Mouse (Mus musculus) embryonic stem cell, embryonic (primary cell): ENCODE measurements around the gene Tuba4a.

Experiments used
- CTCF ChIA-PET, 4 experiments: fragments of 300-600 bp in 2 of 4; fragments of 350-600 bp in 2 of 4; sonication (Branson Sonifier 250); formaldehyde crosslinking; loops; one replicate each; lab custom pipeline; 2022; ENCODE audit warnings: inconsistent platforms in 2 of 4; lab: Charles Lee
- POLR2A ChIA-PET, 4 experiments: fragments of 300-600 bp in 2 of 4; fragments of 350-600 bp in 2 of 4; sonication (Branson Sonifier 250); formaldehyde crosslinking; loops; one replicate each; lab custom pipeline; 2022; ENCODE audit warnings: antibody characterized with exemption in 4 of 4, inconsistent platforms in 1 of 4; lab: Charles Lee

Gene Tuba4a

DNA sequence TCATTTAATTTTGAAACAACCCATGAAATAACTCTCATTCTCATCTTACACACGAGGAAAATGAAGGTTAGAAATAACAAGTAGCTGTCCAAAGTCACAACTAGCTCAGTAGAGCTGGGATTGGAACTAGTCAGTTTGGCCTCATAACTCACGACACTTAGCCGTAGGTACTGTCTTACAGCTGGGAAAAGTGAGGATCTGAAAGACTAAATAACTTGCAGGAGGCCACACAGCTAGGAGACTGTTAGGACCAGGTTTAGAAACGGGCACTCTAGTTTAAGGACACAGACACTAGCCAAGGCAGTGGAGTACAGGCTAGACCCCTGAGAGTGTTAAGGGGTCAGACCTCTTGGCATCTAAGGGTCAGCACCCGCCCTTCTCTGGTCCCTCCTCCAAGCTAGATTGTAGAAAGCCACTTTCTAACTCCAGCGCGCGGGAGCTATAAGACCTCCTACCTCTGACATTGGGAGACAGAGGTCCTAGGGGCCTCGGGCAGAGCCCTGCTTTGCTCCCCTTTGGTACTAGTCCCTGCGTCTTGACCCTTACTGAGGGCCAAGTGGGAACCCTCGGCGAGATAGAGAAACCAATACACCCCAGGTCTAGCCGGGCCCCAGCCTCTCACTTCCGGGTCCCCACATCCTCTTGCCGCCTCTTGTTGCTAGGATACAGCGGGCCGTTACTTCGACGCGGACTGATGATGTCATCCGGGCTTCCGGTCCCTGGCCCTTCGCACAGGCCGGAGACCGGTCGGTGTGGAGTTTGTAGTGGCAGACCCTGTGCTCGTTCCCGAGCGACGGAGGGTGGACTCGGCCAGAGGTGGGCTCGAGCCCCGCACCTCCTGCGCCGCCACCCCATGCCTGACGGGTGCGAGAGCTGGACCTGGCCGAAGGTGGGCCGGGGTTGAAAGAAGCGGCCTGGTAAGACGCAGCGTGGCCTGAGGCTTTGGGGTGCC is 9.3 kb downstream of the Tuba4a start, which contains the start of the genes Glb1l and Stk16:
Glb1l (minus strand) TSS at position 678 of the 952 bp plus-strand sequence.
Stk16 (plus strand) TSS at position 703 of the 952 bp plus-strand sequence.
- CTCF ChIA-PET = interaction anchor here in 3 of 4 experiments (0.6 to 1.1 kb wide), 6 partner anchors 19 to 426 kb away, joined by 3 to 7 read pairs (median 3); partner anchors contain the start of genes Abcb6 (in 1 of the 3), Ankzf1 (in 1 of the 3) and Atg9a (in 1 of the 3)
- POLR2A ChIA-PET = interaction anchor here in 3 of 4 experiments (0.6 to 12.5 kb wide), 31 partner anchors 8 to 107 kb away, joined by 3 to 84 read pairs (median 9); partner anchors contain the start of genes Ankzf1 (in 3 of the 3), Atg9a (in 3 of the 3), Tuba4a (in 3 of the 3) and Abcb6 (in 2 of the 3)

DNA sequence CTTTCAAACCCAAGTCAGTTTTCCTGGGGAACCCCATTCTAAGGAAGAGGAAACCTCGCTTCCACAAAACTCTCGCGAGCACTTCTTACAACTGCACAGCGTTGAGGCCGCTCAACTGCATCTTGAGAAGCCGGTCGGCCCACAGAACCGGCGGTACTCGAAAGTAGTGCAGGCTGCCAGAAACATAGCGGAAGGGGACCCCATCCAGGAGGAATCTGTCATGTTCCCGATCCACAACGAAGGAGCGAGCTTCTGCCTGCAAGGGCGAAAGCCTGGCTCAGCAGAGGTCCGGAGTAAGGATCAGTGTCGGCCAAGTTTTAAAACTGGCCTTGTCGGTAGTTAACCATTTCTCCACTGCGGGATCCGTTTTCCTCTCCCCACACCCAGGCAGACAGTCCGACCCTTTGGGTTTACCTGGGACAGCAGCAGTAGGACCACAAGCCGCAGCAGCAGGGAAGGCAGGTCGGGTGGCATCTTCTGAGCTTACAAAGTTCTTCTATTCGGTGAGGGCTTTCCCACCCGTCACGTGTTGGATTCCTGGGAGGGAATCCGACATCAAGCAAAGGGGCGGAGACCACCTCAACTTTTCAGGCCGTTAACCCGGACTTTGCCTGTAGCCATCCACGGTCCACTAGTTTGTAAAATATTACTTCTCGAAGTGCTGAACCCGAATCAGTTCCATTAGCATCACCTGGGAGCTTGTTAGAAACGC is 10.5 kb downstream of the Tuba4a start:
- CTCF ChIA-PET = interaction anchor here in 2 of 4 experiments (0.6 to 1.5 kb wide), 4 partner anchors 26 to 45 kb away, joined by 3 to 4 read pairs (median 3); no protein-coding TSS in a partner anchor
- POLR2A ChIA-PET = interaction anchor here in 3 of 4 experiments (0.5 to 12.5 kb wide), 39 partner anchors 8 to 414 kb away, joined by 3 to 84 read pairs (median 5); partner anchors contain the start of genes Ankzf1 (in 3 of the 3), Atg9a (in 3 of the 3), Tuba4a (in 3 of the 3) and Abcb6 (in 2 of the 3)

DNA sequence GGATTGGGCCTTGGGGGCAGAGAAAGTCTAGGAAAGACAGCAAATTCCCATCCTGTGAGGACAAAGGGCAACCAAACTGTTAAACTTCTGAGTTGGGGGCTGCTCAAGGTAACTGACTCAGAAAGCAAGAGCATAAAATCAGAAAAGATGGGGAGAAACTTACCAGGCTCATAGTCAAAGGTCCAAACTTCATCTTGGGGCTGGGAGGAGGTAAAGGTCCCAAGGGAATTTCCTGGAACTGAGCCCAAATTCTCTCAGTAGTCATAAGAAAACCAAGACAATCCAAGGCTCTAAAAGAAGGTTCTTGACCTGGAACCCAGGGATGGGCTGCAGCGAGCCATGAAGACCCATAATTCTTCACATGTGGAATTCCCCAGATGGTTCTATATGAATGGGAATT is 18.4 kb downstream of the Tuba4a start:
- POLR2A ChIA-PET = interaction anchor here in 2 of 4 experiments (0.6 to 1.2 kb wide), 2 partner anchors 10 to 775 kb away, joined by 3 read pairs; no protein-coding TSS in a partner anchor
- CTCF ChIA-PET = no interaction called here

- ChIA-PET CTCF (interaction anchor here (0.6 to 1.5 kb wide), 9 partner anchors 10 to 125 kb away, joined by 3 to 19 read pairs (median 3); partner anchors contain the start of genes Glb1l (in 1 of the 4), Stk16 (in 1 of the 4) and Tuba4a (in 1 of the 4)), POLR2A (interaction anchor here in 3 of 4 experiments (0.6 to 4.1 kb wide), 45 partner anchors 10 to 295 kb away, joined by 3 to 58 read pairs (median 5); partner anchors contain the start of genes Abcb6 (in 3 of the 3), Glb1l (in 3 of the 3), Stk16 (in 3 of the 3) and Tuba4a (in 3 of the 3))
Measured at GRCm38 (mm10) chr1:75192452-75192851, 27.2 kb downstream of the Tuba4a start.

DNA sequence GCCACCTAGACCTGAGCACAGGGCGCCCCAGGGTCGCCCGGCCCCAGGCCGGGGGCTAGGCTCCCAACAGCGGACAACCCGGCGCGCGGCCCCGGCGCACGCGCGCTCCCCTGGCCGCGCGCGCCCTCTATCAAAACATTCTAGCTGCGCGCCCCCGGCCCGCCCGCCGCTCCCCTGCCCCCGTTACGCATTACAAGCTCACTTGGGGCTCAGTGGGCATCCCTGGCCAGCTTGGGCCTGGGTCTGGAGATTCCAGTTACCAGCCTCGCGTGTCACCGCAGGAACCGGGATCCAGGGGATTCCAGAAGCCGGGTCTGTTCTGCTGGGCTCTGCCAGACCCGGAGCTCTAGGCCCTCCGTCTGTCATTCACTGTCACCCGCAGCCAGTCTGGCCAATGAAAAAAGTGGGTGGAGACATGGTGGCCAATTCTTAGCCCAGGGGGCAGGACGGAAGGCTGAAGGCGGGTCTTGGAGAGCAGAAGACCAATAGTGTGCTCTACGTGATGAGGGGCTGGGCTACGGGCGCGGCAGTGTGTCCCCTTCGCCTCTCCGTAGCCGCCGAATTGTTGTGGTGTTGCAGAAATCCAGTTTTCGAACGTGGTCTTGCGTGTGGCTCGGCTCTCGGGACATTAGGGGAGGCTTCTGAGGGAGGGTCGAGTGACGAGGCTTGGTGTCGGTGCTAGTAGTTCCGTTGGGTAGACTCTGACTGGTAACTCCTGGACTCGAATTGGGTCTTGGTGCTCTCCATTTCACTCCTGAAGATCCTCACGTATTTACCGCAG is 27.9 kb downstream of the Tuba4a start, which contains the start of the genes Ankzf1 and Atg9a:
Ankzf1 (plus strand) TSS at position 530 of the 781 bp plus-strand sequence.
Atg9a (minus strand) TSS at position 575 of the 781 bp plus-strand sequence.
- ChIA-PET POLR2A (interaction anchor here in 3 of 4 experiments (0.6 to 4.1 kb wide), 53 partner anchors 9 to 296 kb away, joined by 3 to 58 read pairs (median 4); partner anchors contain the start of genes Abcb6 (in 3 of the 3), Glb1l (in 3 of the 3), Stk16 (in 3 of the 3) and Tuba4a (in 3 of the 3)), CTCF (interaction anchor here (0.5 to 2.1 kb wide), 19 partner anchors 9 to 405 kb away, joined by 3 to 19 read pairs (median 3); partner anchors contain the start of genes Abcb6 (in 1 of the 4), Cryba2 (in 1 of the 4), Glb1l (in 1 of the 4) and Stk16 (in 1 of the 4))

DNA sequence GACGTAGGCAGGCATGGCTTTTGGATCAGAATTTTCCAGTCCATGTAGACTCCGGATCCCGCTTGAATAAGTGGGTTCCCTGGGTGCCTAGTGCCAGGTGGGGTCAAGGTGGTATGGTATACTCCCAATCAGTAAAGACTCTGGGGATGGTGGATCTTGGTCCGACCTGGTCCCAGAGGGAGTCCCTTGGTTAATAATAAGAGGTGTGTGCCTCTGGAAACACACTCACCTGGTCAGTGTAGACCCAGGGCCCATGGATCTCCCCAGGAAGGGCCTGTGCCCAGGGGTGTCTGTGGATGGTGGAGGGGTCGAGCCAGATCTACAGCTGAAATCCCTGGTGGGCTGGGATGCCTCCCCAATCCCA is 28.4 kb downstream of the Tuba4a start:
- CTCF ChIA-PET = interaction anchor here in 3 of 4 experiments (0.5 to 2.1 kb wide), 14 partner anchors 9 to 405 kb away, joined by 3 to 9 read pairs (median 3); partner anchors contain the start of genes Abcb6 (in 1 of the 3), Glb1l (in 1 of the 3), Stk16 (in 1 of the 3) and Tuba4a (in 1 of the 3)
- POLR2A ChIA-PET = interaction anchor here in 3 of 4 experiments (0.6 to 4.1 kb wide), 42 partner anchors 8 to 296 kb away, joined by 3 to 58 read pairs (median 6); partner anchors contain the start of genes Abcb6 (in 3 of the 3), Glb1l (in 3 of the 3), Stk16 (in 3 of the 3) and Tuba4a (in 3 of the 3)

GRCm38 (mm10) chr1:75190577-75190976 is 29.1 kb downstream of the Tuba4a start:
- CTCF ChIA-PET = interaction anchor here in 1 of 4 experiments (2.1 kb wide), 1 partner anchor 63 kb away, joined by 6 read pairs; no protein-coding TSS in a partner anchor
- POLR2A ChIA-PET = interaction anchor here in 3 of 4 experiments (0.6 to 4.1 kb wide), 9 partner anchors 9 to 63 kb away, joined by 3 to 58 read pairs (median 3); partner anchors contain the start of genes Abcb6 (in 1 of the 3), Glb1l (in 1 of the 3), Stk16 (in 1 of the 3) and Tuba4a (in 1 of the 3)

GRCm38 (mm10) chr1:75187914-75188483 is 31.7 kb downstream of the Tuba4a start:
- ChIA-PET CTCF (no interaction called here), POLR2A (no interaction called here)

DNA sequence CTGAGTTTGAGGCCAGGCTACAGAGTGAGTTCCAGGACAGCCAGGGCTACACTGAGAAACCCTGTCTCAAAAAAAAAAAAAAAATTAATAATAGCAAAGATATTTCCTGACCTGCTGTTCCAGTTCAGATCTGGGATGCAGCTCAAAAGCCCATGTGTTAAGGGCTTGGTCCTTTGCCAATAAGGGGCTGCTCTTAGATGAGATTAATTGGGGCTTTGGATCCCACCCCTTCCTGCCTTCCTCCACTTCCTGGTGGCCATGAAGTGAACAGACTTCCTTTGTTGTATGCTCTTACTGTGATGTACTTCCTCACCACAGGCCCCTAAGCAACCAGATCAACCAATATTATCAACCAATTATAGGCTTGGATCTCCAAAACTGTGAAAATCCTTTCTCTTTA is 32.5 kb downstream of the Tuba4a start:
- POLR2A ChIA-PET = interaction anchor here in 3 of 4 experiments (0.8 to 2.6 kb wide), 7 partner anchors 17 to 379 kb away, joined by 3 to 7 read pairs (median 4); partner anchors contain the start of genes Zfand2b (in 2 of the 3) and Tuba4a (in 1 of the 3)

GRCm38 (mm10) chr1:75185495-75185894 is 34.2 kb downstream of the Tuba4a start:
- ChIA-PET POLR2A (interaction anchor here in 2 of 4 experiments (0.6 to 2.6 kb wide), 6 partner anchors 12 to 66 kb away, joined by 3 to 7 read pairs (median 3); partner anchors contain the start of genes Tuba4a (in 1 of the 2) and Zfand2b (in 1 of the 2)), CTCF (no interaction called here)

More for the DNA sequence above, 32.5 kb downstream of the Tuba4a start:
- CTCF ChIA-PET = no interaction called here

DNA sequence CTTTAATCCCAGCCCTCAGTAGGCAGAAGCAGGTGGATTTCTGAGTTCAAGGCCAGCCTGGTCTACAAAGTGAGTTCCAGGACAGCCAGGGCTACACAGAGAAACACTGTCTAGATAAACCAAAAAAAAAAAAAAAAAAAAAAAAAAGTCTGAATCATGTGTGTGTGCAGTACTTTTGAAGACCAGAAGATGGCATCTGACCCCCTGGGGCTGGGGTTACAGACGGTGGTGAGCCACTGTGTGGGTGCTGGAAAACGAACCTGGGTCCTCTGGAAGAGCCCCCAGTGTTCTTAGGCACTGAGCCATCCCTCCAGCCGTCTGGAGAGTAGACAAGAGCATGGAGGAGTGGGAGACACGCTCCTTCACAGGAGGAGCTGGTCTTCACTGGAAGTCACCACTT is 37.5 kb downstream of the Tuba4a start:
- CTCF ChIA-PET = interaction anchor here (0.6 to 4.4 kb wide), 11 partner anchors 10 to 573 kb away, joined by 3 to 20 read pairs (median 4); partner anchors contain the start of genes Ankzf1 (in 1 of the 4) and Atg9a (in 1 of the 4)
- POLR2A ChIA-PET = interaction anchor here in 3 of 4 experiments (0.6 to 6.5 kb wide), 14 partner anchors 8 to 370 kb away, joined by 3 to 72 read pairs (median 4); partner anchors contain the start of genes Ankzf1 (in 2 of the 3), Atg9a (in 2 of the 3), Zfand2b (in 2 of the 3) and Dnpep (in 1 of the 3)

DNA sequence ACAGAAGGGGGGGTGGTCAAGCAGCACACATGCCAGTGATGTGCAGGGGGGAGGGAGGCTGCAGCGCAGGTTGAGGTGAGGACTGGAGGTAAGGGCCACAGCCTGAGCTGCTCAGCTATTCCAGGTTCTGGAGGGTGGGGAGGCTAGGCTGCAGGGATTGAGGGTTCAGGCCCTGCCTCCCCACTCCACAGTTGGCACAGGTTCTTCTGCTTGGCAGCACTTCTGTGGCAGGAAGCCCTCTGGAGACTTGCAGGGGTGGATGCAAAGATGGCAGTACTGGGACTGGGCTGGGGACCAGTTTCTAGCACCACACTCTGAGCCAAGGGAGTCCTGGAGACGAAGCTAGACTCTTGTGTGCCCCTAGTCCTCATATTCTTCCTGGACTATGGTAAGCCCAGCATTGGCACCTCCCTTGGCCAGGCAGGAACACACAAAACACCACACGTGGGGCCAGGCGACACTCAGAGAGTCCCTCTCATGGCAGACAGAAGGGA is 38.2 kb downstream of the Tuba4a start:
- ChIA-PET POLR2A (interaction anchor here in 3 of 4 experiments (0.6 to 6.5 kb wide), 30 partner anchors 9 to 323 kb away, joined by 3 to 72 read pairs (median 8); partner anchors contain the start of genes Ankzf1 (in 3 of the 3), Atg9a (in 3 of the 3), Zfand2b (in 3 of the 3) and Tuba4a (in 2 of the 3)), CTCF (interaction anchor here in 3 of 4 experiments (0.6 to 4.4 kb wide), 10 partner anchors 11 to 809 kb away, joined by 3 to 20 read pairs (median 4); partner anchors contain the start of genes Ankzf1 (in 1 of the 3), Atg9a (in 1 of the 3) and Tuba4a (in 1 of the 3))

GRCm38 (mm10) chr1:75180741-75181140 is 38.9 kb downstream of the Tuba4a start:
- CTCF ChIA-PET = interaction anchor here (0.5 to 4.4 kb wide), 25 partner anchors 11 to 808 kb away, joined by 3 to 20 read pairs (median 4); partner anchors contain the start of genes Ankzf1 (in 2 of the 4), Atg9a (in 2 of the 4), Dnpep (in 1 of the 4) and Tuba4a (in 1 of the 4)
- POLR2A ChIA-PET = interaction anchor here (0.5 to 6.5 kb wide), 59 partner anchors 9 to 1070 kb away, joined by 3 to 72 read pairs (median 5); partner anchors contain the start of genes Ankzf1 (in 3 of the 4), Atg9a (in 3 of the 4), Zfand2b (in 3 of the 4) and Dnajb2 (in 2 of the 4)

DNA sequence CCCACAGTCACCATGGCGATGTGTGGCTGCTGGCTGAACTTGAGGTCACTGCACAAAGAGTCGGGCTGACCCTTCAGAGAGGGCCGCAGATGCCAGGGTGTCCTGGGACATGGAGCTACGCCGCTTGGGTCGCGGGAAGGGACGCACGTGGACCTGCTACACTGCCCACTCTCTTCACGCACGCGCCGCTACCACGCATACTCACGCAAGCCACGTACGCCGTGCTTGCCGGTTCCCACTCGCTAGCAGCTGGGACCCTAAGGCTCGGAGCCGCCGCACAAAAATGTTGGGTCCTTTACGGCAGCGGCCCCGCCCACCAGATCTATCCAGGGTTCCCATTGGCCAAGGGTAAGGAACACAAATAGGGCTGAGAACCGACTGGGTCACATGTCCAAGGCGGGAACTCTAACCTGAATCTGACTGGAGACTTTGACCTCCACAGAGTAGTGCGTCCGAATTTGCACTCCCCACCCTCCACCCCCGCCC is 39.5 kb downstream of the Tuba4a start, which contains the start of gene Abcb6:
Abcb6 (minus strand) TSS at position 288 of the 486 bp plus-strand sequence.
- ChIA-PET POLR2A (interaction anchor here (0.6 to 6.5 kb wide), 57 partner anchors 9 to 1069 kb away, joined by 3 to 72 read pairs (median 5); partner anchors contain the start of genes Ankzf1 (in 3 of the 4), Atg9a (in 3 of the 4), Zfand2b (in 3 of the 4) and Dnajb2 (in 2 of the 4)), CTCF (interaction anchor here (0.5 to 4.4 kb wide), 21 partner anchors 12 to 413 kb away, joined by 3 to 20 read pairs (median 4); partner anchors contain the start of genes Ankzf1 (in 1 of the 4), Atg9a (in 1 of the 4), Dnpep (in 1 of the 4) and Zfand2b (in 1 of the 4))
